Mouse (Mus musculus) neural tube, embryonic 12.5 days (tissue): ENCODE measurements around the gene Snrpc. TPM values are rescaled to one million over a fixed set of nuclear protein-coding genes. Genes with fewer than 3 reads are reported as not detected.
A peak's percentile ranks its signal among the peaks of the same experiment; 100 is the strongest.

ENCODE experiments used
- ATAC-seq: fragments of 200-750 bp; cut with Nextera tagmentation; 2 replicates; pipeline ENCODE4 v1.8.0; 2017; ENCODE audit warnings: low read depth, mild to moderate bottlenecking, moderate TSS enrichment, moderate library complexity; ENCODE audit not compliant: low FRiP score
- H3K27ac ChIP-seq: fragments of 300-500 bp; sonication (generic); 2 replicates; pipeline ENCODE4 v1.5.1; 2016
- H3K27me3 ChIP-seq: fragments of 300-500 bp; sonication (generic); replicated peaks from 2 replicates; pipeline ENCODE4 v1.6.1; 2016; ENCODE audit warnings: mild to moderate bottlenecking
- H3K36me3 ChIP-seq: fragments of 300-500 bp; sonication (generic); 2 replicates; pipeline ENCODE4 v1.6.1; 2016; ENCODE audit warnings: mild to moderate bottlenecking
- H3K4me1 ChIP-seq: fragments of 300-500 bp; sonication (generic); 2 replicates; pipeline ENCODE4 v1.6.1; 2016
- H3K4me2 ChIP-seq: fragments of 300-500 bp; sonication (generic); replicated peaks from 2 replicates; pipeline ENCODE4 v1.6.1; 2016; ENCODE audit warnings: mild to moderate bottlenecking
- H3K4me3 ChIP-seq: fragments of 300-500 bp; sonication (generic); 2 replicates; pipeline ENCODE4 v1.5.1; 2016
- H3K9ac ChIP-seq: fragments of 300-500 bp; sonication (generic); 2 replicates; pipeline ENCODE4 v1.6.1; 2016; ENCODE audit warnings: mild to moderate bottlenecking
- H3K9me3 ChIP-seq: fragments of 300-500 bp; sonication (generic); 2 replicates; pipeline ENCODE4 v1.6.1; 2016; ENCODE audit warnings: mild to moderate bottlenecking
- WGBS: fragments of 180-500 bp; shearing (Covaris S2); methylation state at CpG from one replicate; pipeline ENCODE4 v1.1.7; 2016; 5-methylcytosine and 5-hydroxymethylcytosine counted together
- polyA plus RNA-seq: library from polyadenylated mRNA; unstranded; fragments of >200 nt; fragmentation: Nextera tagmentation; extraction: Ambion mirVana; gene quantifications from 2 replicates; pipeline ENCODE4 v1.2.1, GENCODE M21; 2016

Snrpc gene
- polyA plus RNA-seq, 1 experiment from 2014 or later = 322 TPM

DNA sequence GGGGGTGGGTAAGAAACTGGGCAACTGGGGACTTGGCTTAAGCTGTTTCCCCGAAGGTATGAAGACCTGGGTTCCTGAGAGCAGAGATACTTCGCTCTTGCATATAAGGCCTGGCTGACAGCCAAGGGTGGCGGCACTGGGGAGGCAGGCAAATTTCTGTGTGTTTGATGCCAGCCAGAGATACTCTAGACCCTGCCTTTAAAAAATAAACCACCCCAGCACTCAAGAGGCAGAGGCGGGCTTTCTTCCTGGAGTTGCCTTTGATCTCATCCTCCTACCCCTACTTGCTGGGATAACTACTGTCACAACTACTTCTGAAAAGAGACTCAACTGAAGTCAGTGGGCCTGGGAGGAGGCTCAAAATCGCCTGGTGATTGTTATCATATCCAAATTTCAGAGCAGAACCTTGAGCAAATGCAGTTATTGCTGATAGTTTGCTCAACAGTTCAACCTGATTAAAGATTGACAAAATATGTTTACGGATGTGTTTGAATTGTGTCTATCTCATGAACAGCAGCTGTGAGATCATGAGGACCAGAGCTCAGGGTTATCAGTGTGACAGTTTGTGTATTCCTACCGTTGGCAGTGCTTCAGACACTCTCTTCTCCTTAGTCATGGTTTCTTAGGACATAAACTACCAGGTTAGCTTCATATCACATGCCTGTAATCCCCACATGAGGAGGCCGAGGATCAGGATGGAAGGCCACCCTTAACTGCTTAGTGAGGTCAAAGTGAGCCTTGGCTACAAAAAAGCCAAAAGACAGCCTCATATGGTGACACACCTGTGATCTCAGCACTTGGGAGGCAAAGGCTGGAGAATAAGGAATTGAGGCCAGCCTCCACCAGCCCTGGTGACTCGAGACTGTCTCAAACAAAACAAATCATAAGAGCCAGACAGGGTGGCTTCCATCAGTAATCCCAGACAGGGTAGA, 16.3 kb upstream of the Snrpc start:
- no peaks in the 10 kb centered on the region for H3K36me3 ChIP-seq
- no peaks in the 10 kb centered on the region for H3K9me3 ChIP-seq
- 72% methylated on average over 9 of the region's 9 CpGs for WGBS
- ATAC-seq = no peak
- no peak overlapping the region for H3K27ac ChIP-seq
- H3K27me3 ChIP-seq = no peaks in the 10 kb centered on the region
- peak overlapping the region; percentile 98; the same call in 1 of the 2 replicates for H3K9ac ChIP-seq
- H3K4me3 ChIP-seq = peak overlapping the region; percentile 99; the same call in 1 of the 2 replicates
- peaks cover 25% of the 10 kb centered on the region for H3K4me1 ChIP-seq
- H3K4me2 ChIP-seq = peak overlapping the region; percentile 69

DNA sequence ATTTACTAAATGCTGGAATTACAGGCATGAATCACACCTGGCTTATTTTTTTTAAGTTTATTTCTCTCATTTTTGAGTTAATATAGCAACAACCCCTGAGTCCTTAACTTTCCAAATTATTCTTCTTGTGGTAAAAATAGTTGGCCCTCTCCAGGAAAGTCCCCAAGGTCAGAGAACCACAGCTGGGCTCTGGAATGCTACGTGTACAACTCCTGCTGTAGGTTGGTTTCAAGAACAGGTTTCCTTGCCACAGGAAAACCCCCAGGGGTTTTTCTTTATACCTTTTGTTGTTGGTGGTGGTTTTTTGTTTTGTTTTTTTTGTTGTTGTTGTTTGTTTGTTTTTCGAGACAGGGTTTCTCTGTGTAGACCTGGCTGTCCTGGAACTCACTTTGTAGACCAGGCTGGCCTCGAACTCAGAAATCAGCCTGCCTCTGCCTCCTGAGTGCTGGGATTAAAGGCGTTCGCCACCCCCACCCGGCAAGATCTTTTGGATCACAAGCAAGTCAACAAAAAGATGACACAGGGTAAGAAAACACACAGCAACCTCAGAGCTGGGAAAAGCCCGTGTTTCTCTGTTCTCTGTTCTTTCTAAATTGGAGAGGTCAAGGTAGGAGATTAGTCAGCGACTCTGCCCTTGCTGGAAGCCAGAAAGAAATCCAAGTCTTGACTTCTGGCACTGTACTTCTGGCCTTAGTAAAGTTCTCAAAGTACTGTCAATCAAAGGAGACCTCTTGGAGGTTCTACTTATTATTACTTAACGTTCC, 14.6 kb upstream of the Snrpc start:
- WGBS = 75% methylated on average over 9 of the region's 9 CpGs
- ATAC-seq = no peak
- Histone ChIP-seq H3K27me3 (no peaks in the 10 kb centered on the region), H3K9me3 (no peaks in the 10 kb centered on the region), H3K4me3 (no peak overlapping the region), H3K9ac (no peak overlapping the region), H3K27ac (no peak overlapping the region), H3K4me1 (peaks cover 23% of the 10 kb centered on the region), H3K4me2 (no peak overlapping the region), H3K36me3 (no peaks in the 10 kb centered on the region)

DNA sequence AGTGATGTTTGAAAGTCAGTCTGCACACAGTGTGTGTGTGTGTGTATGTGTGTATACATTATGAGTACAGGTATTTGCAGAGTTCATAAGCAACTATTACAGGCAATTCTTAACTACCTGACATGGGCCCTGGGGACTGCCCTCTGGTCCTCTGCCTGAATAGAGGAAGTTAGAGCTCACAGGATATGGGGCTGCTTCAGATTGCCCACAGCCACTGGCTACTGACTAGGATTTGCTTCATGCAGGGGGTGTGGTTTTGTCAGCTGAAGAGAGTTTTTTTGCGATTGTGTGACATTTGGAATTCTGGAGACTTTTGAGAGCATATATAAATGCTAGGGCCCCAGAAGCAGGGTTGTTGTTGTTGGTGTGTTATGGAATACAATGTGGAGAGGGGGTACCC, 13.0 kb upstream of the Snrpc start:
- WGBS = 79% methylated on average over 1 of the region's 1 CpGs
- Histone ChIP-seq H3K4me1 (peaks cover 10% of the 10 kb centered on the region; the same call in 1 of the 2 replicates), H3K27ac (no peak overlapping the region), H3K9me3 (no peaks in the 10 kb centered on the region), H3K36me3 (no peaks in the 10 kb centered on the region), H3K4me3 (no peak overlapping the region), H3K9ac (no peak overlapping the region), H3K4me2 (no peak overlapping the region), H3K27me3 (no peaks in the 10 kb centered on the region)
- ATAC-seq = no peak

DNA sequence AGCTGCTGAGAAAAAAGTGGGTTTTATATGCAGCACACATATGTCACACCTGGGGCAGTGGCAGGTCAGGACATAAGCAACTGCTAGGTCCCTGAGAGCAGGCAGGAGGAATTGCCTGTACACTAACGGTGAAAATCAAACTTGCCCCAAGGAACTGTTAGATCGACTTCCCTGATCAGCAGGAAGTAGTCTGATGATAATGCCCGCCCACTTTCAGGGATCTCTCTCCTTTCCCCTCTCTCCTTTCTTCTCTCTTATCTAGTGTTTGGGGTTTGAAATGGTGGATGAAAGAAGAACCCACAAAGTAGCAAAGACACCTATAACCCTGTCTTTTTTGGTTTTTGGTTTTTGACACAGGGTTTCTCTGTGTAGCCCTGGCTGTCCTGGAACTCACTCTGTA, 12.4 kb upstream of the Snrpc start:
- WGBS = 39% methylated on average over 3 of the region's 3 CpGs
- Histone ChIP-seq H3K9ac (no peak overlapping the region), H3K36me3 (no peaks in the 10 kb centered on the region), H3K9me3 (no peaks in the 10 kb centered on the region), H3K4me2 (peak overlapping the region; percentile 59), H3K4me1 (peaks cover 10% of the 10 kb centered on the region; the same call in 1 of the 2 replicates), H3K27me3 (no peaks in the 10 kb centered on the region), H3K27ac (no peak overlapping the region), H3K4me3 (no peak overlapping the region)
- ATAC-seq = no peak

DNA sequence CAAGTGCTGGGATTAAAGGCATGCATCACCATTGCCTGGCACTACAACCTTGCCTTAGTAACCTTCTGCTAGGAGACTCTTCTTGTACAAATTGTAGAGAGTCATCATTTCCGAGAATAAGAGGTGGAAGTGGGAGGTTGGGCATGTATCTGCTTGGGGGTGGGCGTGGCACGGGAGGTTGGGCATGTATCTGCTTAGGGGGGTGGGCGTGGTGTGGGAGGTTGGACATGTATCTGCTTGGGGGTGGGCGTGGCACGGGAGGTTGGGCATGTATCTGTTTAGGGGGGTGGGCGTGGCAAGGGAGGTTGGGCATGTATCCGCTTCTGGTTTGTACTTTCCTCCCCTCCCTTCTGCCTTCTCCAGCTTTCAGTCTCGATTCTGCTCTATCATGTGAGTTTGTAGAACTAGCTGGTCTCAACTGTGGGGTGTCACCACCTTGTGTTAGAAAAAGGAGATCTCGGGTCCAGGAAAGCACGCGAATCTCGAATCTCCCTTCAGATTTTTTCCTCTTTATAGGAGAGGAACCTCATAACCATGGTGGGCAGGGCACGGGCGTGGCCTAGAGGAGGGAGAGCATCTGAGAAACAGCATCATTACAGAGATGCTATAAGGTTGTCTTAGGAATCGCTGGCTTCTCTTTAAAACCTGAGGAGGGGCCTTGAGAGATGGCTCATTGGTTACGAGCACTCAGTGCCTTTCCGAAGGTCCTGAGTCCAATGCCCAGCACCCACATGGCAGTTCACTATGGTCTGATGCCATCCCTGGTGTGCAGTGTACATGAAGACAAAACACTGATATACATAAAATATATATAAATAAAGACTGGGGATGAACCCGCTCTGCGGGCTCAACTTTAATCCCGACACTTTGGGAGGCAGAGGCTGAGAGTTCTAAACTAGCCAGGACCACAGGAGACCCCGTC, 11.7 kb upstream of the Snrpc start:
- Histone ChIP-seq H3K4me3 (peak overlapping the region; percentile 13; the same call in 1 of the 2 replicates), H3K4me1 (peaks cover 7% of the 10 kb centered on the region; the same call in 1 of the 2 replicates), H3K4me2 (peak overlapping the region; percentile 59), H3K27ac (0 out of 2 replicates have a peak overlapping the region, but pooled peaks have one; percentile 18), H3K9me3 (no peaks in the 10 kb centered on the region), H3K36me3 (no peaks in the 10 kb centered on the region), H3K27me3 (no peaks in the 10 kb centered on the region), H3K9ac (no peak overlapping the region)
- peak; percentile 48; the same call in 1 of the 2 replicates for ATAC-seq
- WGBS = 3% methylated on average over 22 of the region's 22 CpGs

DNA sequence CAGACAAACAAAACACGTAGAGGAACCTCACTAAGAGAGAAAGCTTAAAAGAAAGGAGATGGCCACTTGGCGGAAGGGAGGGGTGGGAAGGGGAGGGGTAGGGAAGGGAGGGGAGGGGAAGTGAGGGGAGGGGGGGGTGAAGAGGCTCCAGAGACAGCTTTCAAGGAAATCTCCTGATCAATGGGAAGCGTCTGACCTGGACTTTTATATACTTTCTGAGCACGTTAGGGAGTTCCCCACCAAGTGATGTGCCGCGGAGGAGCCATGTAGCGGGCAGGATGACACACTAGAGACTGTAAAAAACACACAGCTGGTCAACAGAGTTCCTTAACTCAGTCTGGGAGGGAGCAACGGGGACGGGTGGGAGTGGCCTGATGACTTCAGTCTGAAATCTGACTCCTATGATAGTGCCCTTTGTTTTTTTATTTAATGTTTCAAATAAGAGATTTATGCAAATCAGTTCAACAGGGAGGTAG, 11.0 kb upstream of the Snrpc start:
- H3K9ac ChIP-seq = no peak overlapping the region
- under 1% methylated on average over 8 of the region's 9 CpGs for WGBS
- H3K27ac ChIP-seq = 0 out of 2 replicates have a peak overlapping the region, but pooled peaks have one; percentile 18
- peak overlapping the region; percentile 59 for H3K4me2 ChIP-seq
- no peak; the same call in 1 of the 2 replicates for ATAC-seq
- H3K4me3 ChIP-seq = peak overlapping the region; percentile 13; the same call in 1 of the 2 replicates
- H3K4me1 ChIP-seq = peaks cover 4% of the 10 kb centered on the region; the same call in 1 of the 2 replicates
- H3K27me3 ChIP-seq = no peaks in the 10 kb centered on the region
- no peaks in the 10 kb centered on the region for H3K36me3 ChIP-seq
- no peaks in the 10 kb centered on the region for H3K9me3 ChIP-seq

DNA sequence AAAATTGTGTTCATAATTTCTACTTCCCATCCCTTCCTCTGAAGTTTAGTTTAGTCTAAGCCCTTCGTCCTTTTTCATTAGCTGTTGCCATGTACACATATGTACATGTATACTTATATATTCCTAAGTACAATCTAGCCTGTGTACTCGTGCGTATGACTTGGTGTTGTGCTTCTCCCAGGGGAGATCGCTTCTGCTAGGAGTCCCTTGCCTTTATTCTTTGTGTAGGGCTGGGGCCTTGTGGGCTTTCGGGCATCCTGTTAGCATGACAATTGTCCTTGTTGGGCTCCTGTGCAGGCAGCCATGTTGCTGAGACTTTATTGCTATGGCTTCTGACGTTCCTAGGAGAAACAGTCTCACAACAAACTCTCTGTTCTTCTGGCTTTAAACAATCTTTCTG, 10.4 kb upstream of the Snrpc start:
- ATAC-seq = no peak
- no peak overlapping the region for H3K27ac ChIP-seq
- no peak overlapping the region for H3K4me3 ChIP-seq
- peak overlapping the region; percentile 59; the same call in 1 of the 2 replicates for H3K4me2 ChIP-seq
- H3K4me1 ChIP-seq = peaks cover 4% of the 10 kb centered on the region; the same call in 1 of the 2 replicates
- 10% methylated on average over 6 of the region's 6 CpGs for WGBS
- no peaks in the 10 kb centered on the region for H3K9me3 ChIP-seq
- H3K9ac ChIP-seq = no peak overlapping the region
- no peaks in the 10 kb centered on the region for H3K36me3 ChIP-seq
- no peaks in the 10 kb centered on the region for H3K27me3 ChIP-seq

DNA sequence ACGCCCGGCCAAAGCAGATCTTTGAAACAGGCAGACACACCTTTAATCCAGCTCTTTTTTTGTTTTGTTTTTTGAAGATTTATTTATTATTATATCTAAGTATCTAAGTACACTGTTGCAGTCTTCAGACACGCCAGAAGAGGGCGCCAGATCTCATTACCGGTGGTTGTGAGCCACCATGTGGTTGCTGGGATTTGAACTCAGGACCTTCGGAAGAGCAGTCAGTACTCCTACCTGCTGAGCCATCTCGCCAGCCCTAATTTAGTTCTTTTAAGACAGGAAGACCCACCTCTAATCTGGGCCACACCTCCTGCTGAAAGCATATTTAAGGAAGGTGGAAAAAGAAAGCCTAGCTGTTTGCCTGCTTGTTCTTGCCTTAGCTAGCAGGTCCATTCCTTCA, 7.5 kb upstream of the Snrpc start:
- ATAC-seq = no peak
- WGBS = 54% methylated on average over 7 of the region's 7 CpGs
- peaks cover 4% of the 10 kb centered on the region; the same call in 1 of the 2 replicates for H3K4me1 ChIP-seq

DNA sequence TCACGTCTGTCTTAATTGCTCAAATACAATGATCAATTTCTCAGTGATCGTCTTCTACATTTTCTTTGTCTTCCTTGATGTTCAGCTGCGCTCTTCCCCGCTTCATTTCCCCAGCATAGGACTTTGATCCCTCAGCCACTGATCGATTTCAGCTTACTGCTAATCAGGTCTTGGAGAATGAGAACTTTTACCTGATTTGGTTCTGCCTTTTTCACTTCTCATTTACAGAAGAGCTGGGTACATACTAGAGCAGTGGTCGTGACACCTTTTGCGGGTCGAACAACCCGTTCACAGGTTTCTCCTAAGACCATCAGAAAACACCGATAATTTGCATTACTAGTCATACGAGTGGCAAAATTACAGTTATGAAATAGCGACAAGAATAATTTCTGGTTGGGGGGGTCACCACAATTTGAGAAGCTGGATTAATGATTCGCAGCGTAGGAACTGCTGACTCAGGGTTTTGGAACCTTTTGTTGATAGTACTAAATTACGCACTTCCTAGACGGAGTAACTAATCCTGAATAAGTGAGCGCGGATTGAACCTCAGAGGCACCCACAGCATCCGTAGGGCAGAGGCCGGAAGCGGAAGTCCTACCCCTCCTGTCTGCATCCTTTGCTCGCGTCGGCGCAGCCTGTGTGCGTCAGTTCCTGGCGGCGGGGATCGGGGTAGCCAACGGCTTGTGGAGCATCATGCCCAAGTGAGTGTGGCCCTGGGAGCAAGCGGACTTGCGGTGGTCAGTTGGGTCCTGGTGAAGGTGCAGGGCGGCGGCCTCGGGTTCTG, 1.7 kb downstream of the Snrpc start:
- peaks cover 25% of the 10 kb centered on the region for H3K36me3 ChIP-seq
- peak overlapping the region; percentile 81 for H3K4me3 ChIP-seq
- no peaks in the 10 kb centered on the region for H3K9me3 ChIP-seq
- WGBS = 3% methylated on average over 35 of the region's 35 CpGs
- peak; percentile 98 for ATAC-seq
- no peak overlapping the region for H3K27ac ChIP-seq
- H3K4me2 ChIP-seq = peak overlapping the region; percentile 75
- peaks cover 12% of the 10 kb centered on the region for H3K4me1 ChIP-seq
- H3K27me3 ChIP-seq = peaks cover 3% of the 10 kb centered on the region; the same call in 1 of the 2 replicates
- H3K9ac ChIP-seq = peak overlapping the region; percentile 76

More for the DNA sequence above, 7.5 kb upstream of the Snrpc start:
- Histone ChIP-seq H3K4me2 (no peak overlapping the region), H3K27me3 (no peaks in the 10 kb centered on the region), H3K9me3 (no peaks in the 10 kb centered on the region), H3K4me3 (no peak overlapping the region), H3K27ac (no peak overlapping the region), H3K9ac (no peak overlapping the region), H3K36me3 (no peaks in the 10 kb centered on the region)

- H3K4me2 ChIP-seq = no peak overlapping the region
- WGBS = 96% methylated on average over 1 of the region's 1 CpGs
- peaks cover 90% of the 10 kb centered on the region for H3K36me3 ChIP-seq
- no peak for ATAC-seq
- no peaks in the 10 kb centered on the region for H3K4me1 ChIP-seq
- H3K27me3 ChIP-seq = no peaks in the 10 kb centered on the region
- H3K9ac ChIP-seq = no peak overlapping the region
- no peaks in the 10 kb centered on the region for H3K9me3 ChIP-seq
- H3K4me3 ChIP-seq = no peak overlapping the region
- H3K27ac ChIP-seq = no peak overlapping the region
These were observed 10.4 kb downstream of the Snrpc start for GRCm38 (mm10) chr17:27848351-27848750.
